Mouse (Mus musculus) Muller cell, postnatal 12 days (primary cell): ENCODE measurements around the gene Rras.

Source experiments
- DNase-seq: peaks from one replicate; pipeline ENCODE4 v3.0.0-alpha.2; 2015; ENCODE audit errors: inconsistent ontology term

The Rras gene

GRCm38 (mm10) chr7:45025601-45026220 lies 8.0 kb downstream of the Rras start:
- no peak for DNase-seq

GRCm38 (mm10) chr7:45026256-45026655 lies 8.5 kb downstream of the Rras start:
- DNase-seq, result no peak

DNA sequence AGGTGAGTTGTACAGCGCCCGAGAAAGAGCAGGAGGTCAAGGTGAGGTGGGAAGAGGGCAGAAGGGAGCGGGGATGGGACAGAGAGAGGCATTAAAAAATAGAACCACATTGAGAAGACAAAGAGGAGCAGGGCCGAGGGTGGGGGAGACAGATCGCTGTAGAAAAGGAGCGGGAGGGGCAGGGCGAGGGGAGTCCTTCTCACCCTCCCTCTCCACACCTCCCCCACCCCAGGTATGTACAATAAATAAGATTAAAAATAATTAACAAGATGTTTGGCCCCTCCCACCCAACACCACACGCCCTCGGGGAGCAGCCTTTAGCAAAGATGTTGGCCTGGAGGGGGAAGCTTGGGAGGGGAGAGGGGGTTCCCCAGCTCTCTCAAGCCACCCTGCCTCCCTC lies 10.0 kb downstream of the Rras start:
- DNase-seq, result no peak

DNA sequence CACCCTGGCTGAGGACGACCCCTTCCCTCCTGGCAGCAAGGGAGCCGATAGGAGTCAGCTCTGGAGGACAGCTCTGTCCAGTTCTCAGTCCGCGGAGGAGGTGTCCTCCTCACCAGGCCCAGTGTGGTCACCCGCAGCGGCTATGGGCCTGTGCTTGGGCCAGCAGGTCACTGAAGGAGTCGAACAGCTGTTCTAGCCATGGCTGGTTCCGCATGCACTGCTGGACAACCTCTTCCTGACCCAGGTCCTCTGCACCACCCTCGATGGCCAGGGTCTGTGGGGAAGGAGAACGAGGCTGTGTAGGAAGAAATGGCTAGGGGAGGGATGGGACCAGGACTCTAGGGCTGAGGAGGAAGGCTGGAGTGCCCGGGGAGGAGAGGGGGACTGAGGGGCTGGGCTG lies 10.6 kb downstream of the Rras start:
- no peak for DNase-seq

DNA sequence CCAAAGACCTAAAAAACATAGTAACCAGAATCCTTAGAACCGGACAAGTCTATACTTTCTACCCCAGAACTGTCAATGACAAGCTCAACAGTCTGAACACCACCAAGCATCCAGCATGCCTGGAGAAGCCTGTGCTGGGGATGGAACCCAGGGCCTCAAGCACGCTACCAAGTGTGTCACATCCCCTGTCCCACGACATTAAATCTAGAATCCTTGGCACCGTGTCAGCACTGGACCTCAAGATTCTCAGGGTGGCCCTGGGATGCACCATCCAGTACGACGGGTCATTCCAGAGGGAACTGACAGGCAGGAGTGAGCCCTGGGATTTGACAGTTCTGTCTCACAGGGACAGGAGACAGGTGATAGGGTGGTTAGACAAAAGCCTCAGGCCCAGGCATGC lies 12.2 kb downstream of the Rras start:
- no peak for DNase-seq

- no peak for DNase-seq
These were observed 13.1 kb downstream of the Rras start for GRCm38 (mm10) chr7:45030857-45031256.

DNA sequence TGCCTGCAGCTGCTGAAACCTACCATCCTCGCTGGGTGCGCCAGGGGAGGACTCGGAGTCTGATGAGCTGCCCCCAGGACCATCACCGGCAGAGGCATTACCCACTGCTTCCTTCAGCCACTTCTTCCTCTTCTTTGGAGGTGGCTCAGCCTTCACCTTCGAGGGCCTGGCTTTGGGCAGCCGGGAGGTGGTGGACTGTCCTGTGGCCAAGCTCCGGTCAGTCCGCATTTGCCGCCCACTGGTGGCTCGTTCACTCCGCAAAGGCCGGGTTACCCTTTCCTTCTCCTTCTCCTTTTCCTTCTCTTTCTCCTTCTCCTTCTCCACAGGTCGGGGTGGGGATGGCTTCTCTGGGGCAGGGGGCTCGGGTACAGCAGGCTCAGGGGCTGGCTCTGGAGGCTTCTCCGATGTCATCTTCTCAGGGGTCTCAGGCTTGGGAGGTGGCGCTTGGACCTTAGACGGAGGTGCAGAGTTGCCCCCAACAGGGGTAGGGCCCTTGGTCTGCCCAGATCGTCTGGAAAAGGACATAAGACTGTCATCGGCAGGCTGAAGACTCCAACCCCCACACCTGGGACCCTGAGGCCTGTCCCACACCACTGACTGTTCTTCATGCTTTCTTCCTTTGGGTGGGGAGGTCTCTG lies 16.1 kb downstream of the Rras start:
- DNase-seq, result no peak

DNA sequence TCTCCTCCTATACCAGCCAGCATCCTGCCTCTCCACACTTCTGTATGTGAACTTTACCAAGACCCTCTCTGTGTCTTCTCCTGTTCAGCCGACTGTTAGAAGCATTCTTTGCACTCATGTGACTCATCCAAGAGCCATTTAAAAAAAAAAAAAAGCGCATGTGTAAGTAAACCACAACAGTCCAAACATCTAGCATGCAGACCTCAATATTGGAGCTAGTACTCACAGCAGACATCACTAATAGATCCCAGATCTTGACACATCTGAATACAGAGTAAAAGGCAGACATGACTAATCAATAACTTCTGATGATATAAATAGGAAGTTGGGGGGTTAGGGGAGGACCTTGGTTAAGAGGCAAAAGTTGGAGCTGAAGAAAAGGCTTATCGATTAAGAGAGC lies 17.9 kb downstream of the Rras start:
- no peak for DNase-seq

GRCm38 (mm10) chr7:45036702-45037101 lies 18.9 kb downstream of the Rras start:
- DNase-seq, result no peak

- DNase-seq, result no peak
These were observed 20.1 kb downstream of the Rras start for GRCm38 (mm10) chr7:45037720-45038361.

- no peak for DNase-seq
These were observed 20.6 kb downstream of the Rras start for GRCm38 (mm10) chr7:45038411-45038810.

DNA sequence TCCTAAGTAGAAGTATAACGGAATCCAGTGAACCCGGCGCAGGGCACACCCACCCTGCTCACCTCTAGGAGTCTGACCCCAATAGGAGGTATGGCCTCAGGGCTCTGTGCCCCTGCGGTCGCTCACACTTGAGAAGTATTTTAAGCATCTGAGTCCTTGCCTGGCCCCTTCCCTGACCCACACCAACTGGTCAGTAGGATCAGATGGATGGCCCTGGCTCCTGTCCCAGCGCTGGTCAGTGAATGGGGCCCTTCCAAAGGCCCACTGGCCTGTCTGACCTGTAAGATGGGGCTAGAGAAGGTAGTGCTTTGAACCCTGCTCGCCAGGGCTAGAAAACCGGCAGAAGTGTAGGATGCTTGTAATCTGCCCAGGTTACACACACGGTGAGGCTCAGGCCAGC lies 23.1 kb downstream of the Rras start:
- no peak for DNase-seq

DNA sequence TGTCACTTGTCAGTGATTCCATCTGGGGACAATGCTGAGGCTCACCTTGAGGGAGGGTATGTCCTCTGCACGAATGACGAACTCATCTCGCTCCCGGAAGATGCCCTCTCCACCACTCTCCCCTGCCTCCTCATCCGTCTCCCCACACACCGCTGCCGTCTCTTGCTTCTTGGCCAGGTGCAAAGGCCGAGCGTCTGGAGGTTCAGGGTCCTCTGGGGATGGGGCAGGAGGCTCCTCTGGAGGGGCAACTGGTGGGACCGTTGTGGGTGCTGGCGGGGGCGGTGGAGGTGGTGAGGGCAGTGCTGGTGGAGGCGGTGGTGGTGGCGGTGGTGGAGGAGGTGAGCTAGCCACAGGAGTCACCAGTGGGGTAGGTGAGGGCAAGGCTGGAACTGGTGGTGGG lies 25.5 kb downstream of the Rras start:
- no peak for DNase-seq

GRCm38 (mm10) chr7:45045741-45046140 lies 28.0 kb downstream of the Rras start:
- no peak for DNase-seq

DNA sequence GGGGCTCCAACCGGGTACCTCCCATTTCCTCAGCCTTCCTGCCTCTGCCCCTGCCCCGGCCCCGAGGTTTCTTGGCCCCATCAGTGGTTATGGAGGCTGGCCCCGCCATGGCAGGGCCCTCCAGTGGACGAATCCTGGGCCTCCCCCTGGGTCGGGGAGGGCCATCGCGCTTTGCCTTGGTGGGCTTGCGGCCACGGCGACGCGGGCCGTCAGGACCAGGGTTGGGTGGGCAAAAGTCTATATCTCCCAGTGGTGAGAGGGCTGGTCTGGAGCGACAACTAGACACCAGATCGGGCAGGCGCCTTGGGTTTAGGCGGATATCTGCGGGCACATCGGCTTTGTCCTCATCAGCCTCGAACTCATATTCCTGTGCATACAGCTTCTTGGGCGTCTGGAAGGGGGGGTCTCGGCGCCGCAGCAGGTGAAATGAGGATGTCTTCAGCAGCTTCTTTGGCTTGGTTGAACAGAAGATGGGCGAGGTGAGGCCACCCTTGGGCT lies 29.1 kb downstream of the Rras start:
- no peak for DNase-seq

GRCm38 (mm10) chr7:45047491-45047890 lies 29.7 kb downstream of the Rras start:
- DNase-seq, result no peak

DNA sequence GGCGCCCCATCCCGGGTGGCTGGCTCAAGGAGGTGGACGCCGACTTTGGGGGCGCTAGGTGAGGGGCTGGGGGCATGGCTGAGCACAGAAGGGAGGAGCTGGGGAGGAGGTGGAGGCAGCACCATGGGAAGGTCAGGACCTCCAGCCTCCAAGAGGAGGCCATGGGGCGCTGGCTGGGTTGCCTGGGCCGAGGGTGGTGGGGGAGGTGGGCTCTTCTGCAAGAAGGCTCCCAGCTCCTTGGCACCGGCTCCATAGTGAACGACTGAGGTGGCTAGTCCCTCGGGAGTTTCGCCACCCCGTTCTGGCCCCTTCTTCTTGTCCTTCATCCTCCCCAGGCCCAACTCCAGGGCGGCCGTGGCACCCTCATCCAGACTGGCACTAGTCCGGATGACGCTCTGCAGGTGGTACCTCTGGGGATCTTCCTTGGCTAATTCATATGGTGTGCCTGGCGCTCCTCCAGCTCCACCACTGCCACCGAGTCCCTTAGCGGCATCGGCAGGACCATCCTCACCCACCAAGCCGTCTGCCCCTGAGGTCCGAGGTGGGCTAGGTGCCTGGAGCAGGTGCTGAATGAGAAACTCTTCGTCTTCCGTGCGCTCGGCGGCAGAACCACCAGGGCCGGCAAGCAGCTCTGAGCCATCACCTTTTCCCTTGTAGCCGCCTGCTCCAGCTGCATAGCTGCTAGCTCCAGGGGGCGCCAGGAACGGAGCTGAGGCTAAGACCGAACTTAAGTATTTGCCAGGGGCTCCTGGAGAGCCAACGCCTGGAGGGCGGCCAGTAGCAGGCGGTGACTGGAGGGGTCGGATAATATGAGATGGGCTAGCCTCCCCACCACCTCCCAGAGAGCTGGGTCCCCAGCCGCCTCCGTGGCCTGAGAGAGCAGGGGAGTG lies 30.5 kb downstream of the Rras start:
- DNase-seq, result no peak

GRCm38 (mm10) chr7:45048923-45049657 lies 31.3 kb downstream of the Rras start:
- DNase-seq, result no peak

DNA sequence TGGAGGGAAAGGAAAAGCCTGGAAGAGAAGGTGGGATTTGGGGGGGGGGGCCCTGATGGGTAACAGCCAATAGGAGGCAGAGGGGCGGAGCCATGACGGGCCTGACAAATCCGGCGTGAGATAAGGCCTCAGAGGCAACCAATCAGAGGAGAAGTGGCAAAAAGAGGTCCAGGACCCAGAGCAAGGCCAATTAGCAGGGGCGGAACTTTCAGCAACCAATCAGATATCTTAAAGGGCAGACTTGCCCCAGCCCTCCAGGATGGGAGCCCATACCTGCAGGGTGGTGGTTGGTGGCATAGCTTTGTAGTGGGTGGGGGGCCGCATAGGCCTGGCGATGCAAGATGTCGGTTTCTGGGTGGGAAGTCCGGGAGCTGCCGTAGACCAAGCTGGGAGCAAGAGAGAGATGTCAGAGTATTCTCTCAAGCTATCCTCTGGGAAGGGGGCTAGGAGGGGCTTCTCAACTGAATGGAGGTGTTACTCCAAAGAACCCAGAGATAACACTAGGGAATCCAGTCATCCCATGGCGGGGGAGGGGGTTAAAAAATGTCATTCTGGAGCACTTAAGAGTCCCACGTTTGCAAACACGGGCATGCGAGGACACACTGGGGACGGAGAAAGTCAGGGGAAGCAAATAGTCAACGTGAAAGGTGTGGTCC lies 33.3 kb downstream of the Rras start:
- DNase-seq, result peak; percentile 84

DNA sequence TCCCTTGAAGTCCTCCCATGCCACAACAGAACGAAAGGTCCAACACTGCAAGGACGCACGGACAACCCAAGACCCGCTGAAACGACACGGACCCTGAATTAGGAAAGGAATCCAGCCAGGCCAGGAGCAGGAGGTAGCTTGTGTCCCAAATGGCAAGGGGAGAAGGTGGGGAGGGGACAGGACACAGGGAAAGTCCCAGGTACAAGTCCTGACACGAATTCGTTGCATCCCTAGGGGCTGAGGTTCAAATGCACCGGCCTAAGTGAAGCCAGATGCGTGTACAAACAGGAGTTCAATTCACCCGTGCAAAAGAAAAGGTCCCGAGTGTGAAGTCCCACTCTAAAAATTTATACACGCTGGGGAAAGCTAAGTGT lies 33.8 kb downstream of the Rras start:
- DNase-seq, result peak; percentile 46
